ENCODE assay signal across 8 mouse cellular contexts in genomic region chr17:33539106-33539675, GRCm38 (mm10). TPM values are rescaled to one million over a fixed set of nuclear protein-coding genes. Genes with fewer than 3 reads are reported as not detected.
DNase-seq lines count a peak whose midpoint lies in the region; ATAC-seq lines count a peak whose summit lies in the region.

No protein-coding gene starts in this region.

- H3K9ac ChIP-seq in kidney, embryonic 16.5 days (replicated peaks; ENCODE audit: low read length), result no peak overlapping the region

- no peaks in the 10 kb centered on the region for H3K4me1 ChIP-seq in heart, embryonic 10.5 days
- no peaks in the 10 kb centered on the region for H3K4me1 ChIP-seq in kidney, embryonic 16.5 days (ENCODE audit: insufficient read depth, low read length)

- peak; percentile 49 to 70 for DNase-seq in heart, adult 18-20 months
- no peak for DNase-seq in heart, embryonic 10.5 days (ENCODE audit: low spot score)
- DNase-seq in urinary bladder, postnatal 14 days (ENCODE audit: low spot score), result peak; percentile 43
- no peak for DNase-seq in urinary bladder, adult 2 months (ENCODE audit: low spot score)
- peak; percentile 76 to 83 for DNase-seq in cerebellum, postnatal 10 days
- no peak for DNase-seq in ovary, postnatal 36 days (ENCODE audit: low spot score)

- H3K36me3 ChIP-seq in heart, embryonic 10.5 days, result peaks cover 45% of the 10 kb centered on the region
- peaks cover 29% of the 10 kb centered on the region for H3K36me3 ChIP-seq in kidney, embryonic 16.5 days (ENCODE audit: insufficient read depth, low read length)

- no peaks in the 10 kb centered on the region for H3K27me3 ChIP-seq in heart, embryonic 10.5 days (ENCODE audit: insufficient read depth, poor library complexity, severe bottlenecking)
- no peaks in the 10 kb centered on the region for H3K27me3 ChIP-seq in kidney, embryonic 16.5 days (ENCODE audit: insufficient read depth, low read length)

- H3K4me2 ChIP-seq in kidney, embryonic 16.5 days (replicated peaks; ENCODE audit: low read depth, low read length), result no peak overlapping the region

- WGBS in heart, embryonic 10.5 days, result 81% methylated on average over 3 of the region's 3 CpGs
- WGBS in kidney, embryonic 16.5 days, result 84% methylated on average over 3 of the region's 3 CpGs

- no peaks in the 10 kb centered on the region for H3K9me3 ChIP-seq in heart, embryonic 10.5 days
- no peaks in the 10 kb centered on the region for H3K9me3 ChIP-seq in kidney, embryonic 16.5 days (ENCODE audit: low read length)

- H3K4me3 ChIP-seq in heart, embryonic 10.5 days, result no peak overlapping the region
- H3K4me3 ChIP-seq in kidney, embryonic 16.5 days (ENCODE audit: low read length), result no peak overlapping the region

- H3K27ac ChIP-seq in heart, embryonic 10.5 days, result no peak overlapping the region
- H3K27ac ChIP-seq in kidney, embryonic 16.5 days (ENCODE audit: low read length), result no peak overlapping the region

- ATAC-seq in kidney, embryonic 16.5 days (ENCODE audit: low FRiP score, low TSS enrichment), result peak; percentile 39; the same call in 1 of the 2 replicates
- 0 out of 2 replicates have a peak, but pooled peaks have one; percentile 52 for ATAC-seq in megakaryocyte-erythroid progenitor cell, adult 5-6 weeks (replicated peaks; ENCODE audit: low FRiP score, low TSS enrichment, poor library complexity, severe bottlenecking)

RNA-seq across cellular contexts. Expression of gene Adamts10, which starts 15.2 kb away (rescaled TPM):
- total RNA-seq in heart, adult 18-20 months (2021), result 1 to 10 TPM; 7.8 to 9.4 TPM
- polyA plus RNA-seq in heart, embryonic 10.5 days (2016; fragmentation: Nextera tagmentation; extraction: Ambion mirVana), result 38.9 and 51.2 TPM in 2 replicates
- 78.8 and 99.6 TPM in 2 replicates for polyA plus RNA-seq in urinary bladder, adult 2 months (2012; rRNA removed)
- polyA plus RNA-seq in kidney, embryonic 16.5 days (2015; fragmentation: Nextera tagmentation; extraction: Ambion mirVana), result 73.5 and 81.7 TPM in 2 replicates
- total RNA-seq in megakaryocyte-erythroid progenitor cell, adult 5-6 weeks (2014; fragmentation: Nextera tagmentation), result 13.2 and 22.8 TPM in 2 replicates
- total RNA-seq in megakaryocyte-erythroid progenitor cell, adult 5-6 weeks (2017), result 5.4 and 6.6 TPM in 2 replicates

RNA-seq across cellular contexts. Expression of gene Myo1f, which starts 16.3 kb away (rescaled TPM):
- 1 to 10 TPM; 1.9 to 3.0 TPM for total RNA-seq in heart, adult 18-20 months (2021)
- polyA plus RNA-seq in heart, embryonic 10.5 days (2016; fragmentation: Nextera tagmentation; extraction: Ambion mirVana), result 0.74 and 1.4 TPM in 2 replicates
- 6.4 and 6.5 TPM in 2 replicates for polyA plus RNA-seq in urinary bladder, adult 2 months (2012; rRNA removed)
- polyA plus RNA-seq in kidney, embryonic 16.5 days (2015; fragmentation: Nextera tagmentation; extraction: Ambion mirVana), result 2.1 and 2.7 TPM in 2 replicates
- total RNA-seq in megakaryocyte-erythroid progenitor cell, adult 5-6 weeks (2014; fragmentation: Nextera tagmentation), result 1.0 and 6.1 TPM in 2 replicates
- total RNA-seq in megakaryocyte-erythroid progenitor cell, adult 5-6 weeks (2017), result 5.6 and 20.0 TPM in 2 replicates

Comparison
In these comparisons a context has a peak if more than half of its experiments do, and no peak if none do; other contexts are left out.
1. DNase-seq: peak in heart, adult 18-20 months (2 of 2), urinary bladder, postnatal 14 days (single experiment) and cerebellum, postnatal 10 days (2 of 2); none in heart, embryonic 10.5 days (single experiment), urinary bladder, adult 2 months (single experiment) and ovary, postnatal 36 days (single experiment).